Mouse (Mus musculus): ENCODE data around the gene Tex45. TPM values are rescaled to one million over a fixed set of nuclear protein-coding genes. Genes with fewer than 3 reads are reported as not detected.
A peak's percentile ranks its signal among the peaks of the same experiment; 100 is the strongest.

Gene Tex45
- polyA plus RNA-seq, 1 experiment, result not detected

GRCm38 (mm10) chr8:3482240-3482740 lies 11.6 kb downstream of the Tex45 start:
- Histone ChIP-seq H3K4me1 (ENCODE audit: control insufficient read depth, insufficient read depth, low read length) (peaks cover 5% of the 10 kb centered on the region), H3K4me3 (ENCODE audit: insufficient read depth, low read length) (no peak overlapping the region), H3K27ac (ENCODE audit: insufficient read depth, low read depth, low read length) (no peak overlapping the region)
- TF ChIP-seq CTCF (IDR thresholded peaks at IDR 0.05; ENCODE audit: low read depth, low read length) (no peak), POLR2A (IDR thresholded peaks at IDR 0.05; ENCODE audit: borderline replicate concordance, low read depth, low read length) (no peak)

- no peak overlapping the region for H3K4me3 ChIP-seq (ENCODE audit: insufficient read depth, low read length)
- TF ChIP-seq POLR2A (IDR thresholded peaks at IDR 0.05; ENCODE audit: borderline replicate concordance, low read depth, low read length) (no peak), CTCF (IDR thresholded peaks at IDR 0.05; ENCODE audit: low read depth, low read length) (no peak)
These were observed 12.9 kb downstream of the Tex45 start for GRCm38 (mm10) chr8:3483546-3483945.

GRCm38 (mm10) chr8:3485192-3485591 lies 14.5 kb downstream of the Tex45 start:
- Histone ChIP-seq H3K4me1 (ENCODE audit: control insufficient read depth, insufficient read depth, low read length) (peaks cover 5% of the 10 kb centered on the region), H3K4me3 (ENCODE audit: insufficient read depth, low read length) (no peak overlapping the region), H3K27ac (ENCODE audit: insufficient read depth, low read depth, low read length) (no peak overlapping the region)
- TF ChIP-seq POLR2A (IDR thresholded peaks at IDR 0.05; ENCODE audit: borderline replicate concordance, low read depth, low read length) (no peak), CTCF (IDR thresholded peaks at IDR 0.05; ENCODE audit: low read depth, low read length) (no peak)

More at GRCm38 (mm10) chr8:3483546-3483945, 12.9 kb downstream of the Tex45 start:
- no peak overlapping the region for H3K27ac ChIP-seq (ENCODE audit: insufficient read depth, low read depth, low read length)
- peaks cover 5% of the 10 kb centered on the region for H3K4me1 ChIP-seq (ENCODE audit: control insufficient read depth, insufficient read depth, low read length)

GRCm38 (mm10) chr8:3492901-3493844 lies 22.5 kb downstream of the Tex45 start, which contains the start of gene Zfp358:
Gene Zfp358, plus strand, starts transcription at chr8:3493138.
- TF ChIP-seq POLR2A (IDR thresholded peaks at IDR 0.05; ENCODE audit: borderline replicate concordance, low read depth, low read length), result no peak
- TF ChIP-seq CTCF (IDR thresholded peaks at IDR 0.05; ENCODE audit: low read depth, low read length), result no peak
- Histone ChIP-seq H3K4me1 (ENCODE audit: control insufficient read depth, insufficient read depth, low read length) (peaks cover 4% of the 10 kb centered on the region), H3K4me3 (ENCODE audit: insufficient read depth, low read length) (peak within 1 kb of the TSS; percentile 90), H3K27ac (ENCODE audit: insufficient read depth, low read depth, low read length) (no peak within 1 kb of the TSS)

GRCm38 (mm10) chr8:3493845-3494208 lies 23.2 kb downstream of the Tex45 start:
- TF ChIP-seq POLR2A (IDR thresholded peaks at IDR 0.05; ENCODE audit: borderline replicate concordance, low read depth, low read length), result no peak
- TF ChIP-seq CTCF (IDR thresholded peaks at IDR 0.05; ENCODE audit: low read depth, low read length), result no peak
- Histone ChIP-seq H3K27ac (ENCODE audit: insufficient read depth, low read depth, low read length) (no peak overlapping the region), H3K4me1 (ENCODE audit: control insufficient read depth, insufficient read depth, low read length) (peaks cover 4% of the 10 kb centered on the region), H3K4me3 (ENCODE audit: insufficient read depth, low read length) (peak overlapping the region; percentile 90)

- no peak overlapping the region for H3K27ac ChIP-seq (ENCODE audit: insufficient read depth, low read depth, low read length)
- H3K4me3 ChIP-seq (ENCODE audit: insufficient read depth, low read length), result no peak overlapping the region
- no peak for TF ChIP-seq POLR2A (IDR thresholded peaks at IDR 0.05; ENCODE audit: borderline replicate concordance, low read depth, low read length)
- TF ChIP-seq CTCF (IDR thresholded peaks at IDR 0.05; ENCODE audit: low read depth, low read length), result no peak
- H3K4me1 ChIP-seq (ENCODE audit: control insufficient read depth, insufficient read depth, low read length), result peaks cover 7% of the 10 kb centered on the region
These were observed 25.1 kb downstream of the Tex45 start for GRCm38 (mm10) chr8:3495578-3496427.

GRCm38 (mm10) chr8:3496428-3496748 lies 25.7 kb downstream of the Tex45 start:
- peaks cover 11% of the 10 kb centered on the region for H3K4me1 ChIP-seq (ENCODE audit: control insufficient read depth, insufficient read depth, low read length)
- TF ChIP-seq CTCF (IDR thresholded peaks at IDR 0.05; ENCODE audit: low read depth, low read length) (no peak), POLR2A (IDR thresholded peaks at IDR 0.05; ENCODE audit: borderline replicate concordance, low read depth, low read length) (no peak)

GRCm38 (mm10) chr8:3498583-3498982 lies 27.9 kb downstream of the Tex45 start:
- TF ChIP-seq POLR2A (IDR thresholded peaks at IDR 0.05; ENCODE audit: borderline replicate concordance, low read depth, low read length), result no peak
- no peak for TF ChIP-seq CTCF (IDR thresholded peaks at IDR 0.05; ENCODE audit: low read depth, low read length)
- Histone ChIP-seq H3K27ac (ENCODE audit: insufficient read depth, low read depth, low read length) (no peak overlapping the region), H3K4me1 (ENCODE audit: control insufficient read depth, insufficient read depth, low read length) (peaks cover 20% of the 10 kb centered on the region), H3K4me3 (ENCODE audit: insufficient read depth, low read length) (no peak overlapping the region)

More at GRCm38 (mm10) chr8:3496428-3496748, 25.7 kb downstream of the Tex45 start:
- no peak overlapping the region for H3K4me3 ChIP-seq (ENCODE audit: insufficient read depth, low read length)
- H3K27ac ChIP-seq (ENCODE audit: insufficient read depth, low read depth, low read length), result no peak overlapping the region

- H3K4me3 ChIP-seq (ENCODE audit: insufficient read depth, low read length), result peak overlapping the region; percentile 62
- TF ChIP-seq CTCF (IDR thresholded peaks at IDR 0.05; ENCODE audit: low read depth, low read length) (no peak), POLR2A (IDR thresholded peaks at IDR 0.05; ENCODE audit: borderline replicate concordance, low read depth, low read length) (no peak)
- peaks cover 20% of the 10 kb centered on the region for H3K4me1 ChIP-seq (ENCODE audit: control insufficient read depth, insufficient read depth, low read length)
- peak overlapping the region; percentile 77 for H3K27ac ChIP-seq (ENCODE audit: insufficient read depth, low read depth, low read length)
These were observed 29.1 kb downstream of the Tex45 start for GRCm38 (mm10) chr8:3499751-3500150.
